Mouse (Mus musculus): ENCODE results near the gene Slc4a11. TPM values are rescaled to one million over a fixed set of nuclear protein-coding genes. Genes with fewer than 3 reads are reported as not detected.
A peak's percentile ranks its signal among the peaks of the same experiment; 100 is the strongest.

Slc4a11 gene
- 2.4 TPM in 2 replicates for polyA plus RNA-seq (2015; fragmentation: Nextera tagmentation; extraction: Ambion mirVana)

DNA sequence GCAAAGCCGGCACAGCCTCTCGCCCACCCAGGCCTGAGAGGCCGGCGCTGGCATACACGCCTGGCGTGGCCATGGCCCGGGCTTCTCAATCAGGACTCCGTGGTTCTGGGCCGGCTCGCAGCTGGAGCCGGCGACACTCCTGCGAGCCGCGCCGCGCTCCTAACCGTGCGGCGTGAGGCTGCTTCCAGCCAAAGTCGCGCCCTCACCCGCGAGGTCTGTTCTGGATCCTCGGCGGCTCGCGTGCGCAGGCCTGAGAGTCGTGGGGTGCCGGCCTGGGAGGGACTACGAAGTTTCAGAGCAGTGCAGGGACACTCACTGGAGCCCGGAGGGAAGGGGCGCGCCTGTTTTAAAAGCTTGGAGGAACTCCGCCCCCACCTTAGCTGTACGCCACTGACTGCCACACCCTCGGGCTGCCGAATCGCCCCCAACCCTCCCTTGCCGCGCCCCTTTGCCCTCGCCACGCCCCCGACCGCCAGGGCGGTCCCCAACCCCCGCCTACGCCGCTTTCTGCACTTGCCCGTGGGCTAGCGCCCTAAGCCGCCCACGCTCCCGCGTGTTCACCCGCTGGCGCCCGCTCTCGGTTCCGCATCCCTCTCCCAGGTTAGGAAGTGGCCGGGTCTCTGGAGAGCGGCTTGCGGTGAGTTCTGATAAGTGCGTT lies at the start of gene Slc4a11:
Gene Slc4a11, minus strand, starts transcription at position 367 of the 658 bp plus-strand sequence.
- peak within 1 kb of the TSS; percentile 56 for H3K9ac ChIP-seq
- no peak within 1 kb of the TSS for H3K27ac ChIP-seq
- WGBS = under 1% methylated on average over 64 of the region's 65 CpGs
- H3K36me3 ChIP-seq = no peaks in the 10 kb centered on the region
- H3K4me3 ChIP-seq (replicated peaks) = peak within 1 kb of the TSS; percentile 66
- peak within 1 kb of the TSS; percentile 100 for H3K4me2 ChIP-seq
- ATAC-seq (replicated peaks; ENCODE audit: low FRiP score) = peak; percentile 64
- H3K4me1 ChIP-seq = peaks cover 19% of the 10 kb centered on the region
- no peaks in the 10 kb centered on the region for H3K9me3 ChIP-seq (replicated peaks)
- peaks cover 54% of the 10 kb centered on the region for H3K27me3 ChIP-seq

DNA sequence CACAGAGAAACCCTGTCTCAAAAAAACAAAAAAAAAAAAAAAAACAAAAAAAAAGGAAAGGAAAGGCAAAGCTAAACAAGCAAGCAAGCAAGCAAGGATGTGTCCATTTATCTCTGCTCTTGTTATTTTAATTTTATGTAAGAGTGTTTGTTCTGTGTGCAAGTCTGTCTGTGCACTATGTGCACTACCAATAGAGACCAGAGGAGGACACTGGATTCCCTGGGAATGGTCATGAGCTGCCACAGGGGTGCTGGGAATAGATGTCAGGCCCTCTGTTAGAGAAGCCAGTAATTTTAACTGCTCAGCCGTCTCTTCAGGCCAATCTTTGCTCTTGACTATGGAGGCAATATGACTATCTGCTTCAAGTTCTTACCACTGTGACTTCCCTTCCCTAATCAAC lies 46.3 kb upstream of the Slc4a11 start:
- Histone ChIP-seq H3K9ac (no peak overlapping the region), H3K27me3 (no peaks in the 10 kb centered on the region), H3K36me3 (peaks cover 96% of the 10 kb centered on the region), H3K27ac (no peak overlapping the region), H3K4me3 (replicated peaks) (no peak overlapping the region), H3K4me2 (no peak overlapping the region), H3K4me1 (no peaks in the 10 kb centered on the region), H3K9me3 (replicated peaks) (no peaks in the 10 kb centered on the region)
- ATAC-seq (replicated peaks; ENCODE audit: low FRiP score) = no peak
- 93% methylated on average over 1 of the region's 1 CpGs for WGBS

GRCm38 (mm10) chr2:130740096-130740495 lies 42.8 kb upstream of the Slc4a11 start:
- Histone ChIP-seq H3K4me3 (replicated peaks) (no peak overlapping the region), H3K4me2 (no peak overlapping the region), H3K27me3 (no peaks in the 10 kb centered on the region), H3K9ac (no peak overlapping the region), H3K9me3 (replicated peaks) (no peaks in the 10 kb centered on the region), H3K27ac (no peak overlapping the region), H3K36me3 (peaks cover 88% of the 10 kb centered on the region), H3K4me1 (no peaks in the 10 kb centered on the region)
- 79% methylated on average over 4 of the region's 4 CpGs for WGBS
- no peak for ATAC-seq (replicated peaks; ENCODE audit: low FRiP score)

DNA sequence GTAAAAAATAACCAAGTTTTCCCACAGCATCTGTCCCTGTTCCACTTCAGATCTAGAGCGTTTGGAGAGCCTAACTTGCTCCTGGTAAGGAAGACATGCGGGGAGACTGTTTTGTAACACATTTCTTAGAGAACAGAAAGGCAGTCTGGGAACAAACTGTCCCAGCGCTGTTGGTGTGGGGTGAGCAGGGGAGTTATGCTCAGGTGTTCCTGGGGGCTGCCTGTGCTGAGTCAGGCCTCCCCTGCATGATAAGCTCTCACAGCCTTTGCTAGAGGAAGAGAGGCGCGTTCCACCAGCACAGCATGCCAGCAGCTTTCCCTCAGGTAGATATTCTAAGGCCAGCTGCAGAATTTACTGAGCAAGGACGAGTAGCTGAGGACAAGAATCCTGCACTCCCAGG lies 40.7 kb upstream of the Slc4a11 start:
- no peak overlapping the region for H3K27ac ChIP-seq
- no peak overlapping the region for H3K4me2 ChIP-seq
- H3K27me3 ChIP-seq = no peaks in the 10 kb centered on the region
- no peaks in the 10 kb centered on the region for H3K4me1 ChIP-seq
- no peak overlapping the region for H3K9ac ChIP-seq
- WGBS = 78% methylated on average over 6 of the region's 6 CpGs
- H3K9me3 ChIP-seq (replicated peaks) = no peaks in the 10 kb centered on the region
- no peak overlapping the region for H3K4me3 ChIP-seq (replicated peaks)
- ATAC-seq (replicated peaks; ENCODE audit: low FRiP score) = no peak
- peaks cover 86% of the 10 kb centered on the region for H3K36me3 ChIP-seq

DNA sequence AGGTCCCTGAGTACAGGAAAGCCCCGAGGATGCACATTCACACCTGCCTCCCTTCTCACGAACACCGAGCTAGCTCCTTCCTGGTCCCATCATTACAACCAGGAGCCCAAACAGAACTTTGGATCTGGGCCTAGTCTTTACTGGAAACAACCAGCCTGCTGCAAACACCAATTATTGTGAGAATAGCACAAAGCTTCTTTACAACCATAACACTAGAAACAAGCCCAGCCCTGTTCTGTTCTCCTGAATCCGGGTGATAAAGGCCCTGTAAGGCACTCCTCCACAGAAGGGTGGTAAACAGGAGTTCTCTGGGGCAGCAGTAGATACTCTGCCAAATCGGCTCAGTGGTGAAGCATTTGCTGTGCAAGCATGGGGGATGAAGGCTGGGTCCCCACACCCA lies 38.0 kb upstream of the Slc4a11 start:
- Histone ChIP-seq H3K9ac (no peak overlapping the region), H3K4me1 (no peaks in the 10 kb centered on the region), H3K36me3 (peaks cover 81% of the 10 kb centered on the region), H3K9me3 (replicated peaks) (no peaks in the 10 kb centered on the region), H3K27ac (no peak overlapping the region), H3K27me3 (no peaks in the 10 kb centered on the region), H3K4me2 (no peak overlapping the region), H3K4me3 (replicated peaks) (no peak overlapping the region)
- 76% methylated on average over 5 of the region's 5 CpGs for WGBS
- ATAC-seq (replicated peaks; ENCODE audit: low FRiP score) = no peak

DNA sequence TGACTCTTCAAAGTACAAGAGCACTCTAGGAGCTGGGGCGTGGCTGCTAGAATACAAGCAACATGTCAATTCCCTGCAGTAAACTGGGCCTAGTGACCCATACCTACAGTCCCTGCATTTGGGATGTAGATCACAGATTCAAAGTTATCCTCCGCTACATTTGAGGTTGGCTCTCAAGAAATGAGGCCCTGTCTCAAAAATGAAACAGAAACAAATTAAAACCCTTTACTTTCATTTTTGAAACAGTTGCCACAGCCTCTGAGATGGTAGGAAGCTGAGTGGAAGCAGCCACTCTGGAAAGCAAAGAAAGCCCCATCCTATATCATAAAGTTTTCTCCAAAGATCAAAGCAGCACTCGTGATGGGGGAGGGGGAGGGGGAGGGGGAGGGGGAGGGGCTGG lies 36.1 kb upstream of the Slc4a11 start:
- H3K4me1 ChIP-seq = no peaks in the 10 kb centered on the region
- peaks cover 81% of the 10 kb centered on the region for H3K36me3 ChIP-seq
- no peak overlapping the region for H3K4me3 ChIP-seq (replicated peaks)
- ATAC-seq (replicated peaks; ENCODE audit: low FRiP score) = no peak
- no peak overlapping the region for H3K27ac ChIP-seq
- 94% methylated on average over 2 of the region's 3 CpGs for WGBS
- no peak overlapping the region for H3K4me2 ChIP-seq
- H3K27me3 ChIP-seq = no peaks in the 10 kb centered on the region
- H3K9ac ChIP-seq = no peak overlapping the region
- no peaks in the 10 kb centered on the region for H3K9me3 ChIP-seq (replicated peaks)

- peaks cover 81% of the 10 kb centered on the region for H3K36me3 ChIP-seq
- H3K4me3 ChIP-seq (replicated peaks) = no peak overlapping the region
- H3K27me3 ChIP-seq = no peaks in the 10 kb centered on the region
- H3K27ac ChIP-seq = no peak overlapping the region
- no peaks in the 10 kb centered on the region for H3K9me3 ChIP-seq (replicated peaks)
- no peak overlapping the region for H3K4me2 ChIP-seq
- no peaks in the 10 kb centered on the region for H3K4me1 ChIP-seq
- H3K9ac ChIP-seq = no peak overlapping the region
- WGBS = 40% methylated on average over 5 of the region's 5 CpGs
- 0 out of 2 replicates have a peak, but pooled peaks have one; percentile 15 for ATAC-seq (replicated peaks; ENCODE audit: low FRiP score)
Observed at GRCm38 (mm10) chr2:130731855-130732254, 34.5 kb upstream of the Slc4a11 start.

DNA sequence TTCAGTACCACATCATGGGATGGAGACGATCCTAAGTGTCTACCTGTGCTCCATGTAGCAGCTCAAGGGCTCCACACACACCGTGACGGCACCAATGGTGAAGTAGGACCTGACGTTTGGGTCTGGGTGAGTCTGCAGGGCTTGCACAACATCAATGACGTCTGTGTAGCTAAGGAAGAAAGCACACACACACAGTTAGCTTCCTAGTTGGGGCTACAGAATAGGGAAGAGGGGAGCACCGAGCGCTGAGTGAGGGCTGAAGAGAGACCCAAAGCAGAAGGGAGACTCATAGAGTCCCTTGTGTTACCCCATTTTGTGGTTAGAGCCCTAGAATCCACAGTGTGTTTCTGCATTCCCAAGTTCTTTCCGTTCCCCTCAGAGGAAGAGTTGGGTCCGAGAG lies 33.4 kb upstream of the Slc4a11 start:
- Histone ChIP-seq H3K36me3 (peaks cover 84% of the 10 kb centered on the region), H3K9me3 (replicated peaks) (no peaks in the 10 kb centered on the region), H3K4me3 (replicated peaks) (no peak overlapping the region), H3K4me1 (no peaks in the 10 kb centered on the region), H3K4me2 (no peak overlapping the region), H3K9ac (no peak overlapping the region), H3K27me3 (no peaks in the 10 kb centered on the region), H3K27ac (no peak overlapping the region)
- 0 out of 2 replicates have a peak, but pooled peaks have one; percentile 17 for ATAC-seq (replicated peaks; ENCODE audit: low FRiP score)
- 83% methylated on average over 9 of the region's 9 CpGs for WGBS

DNA sequence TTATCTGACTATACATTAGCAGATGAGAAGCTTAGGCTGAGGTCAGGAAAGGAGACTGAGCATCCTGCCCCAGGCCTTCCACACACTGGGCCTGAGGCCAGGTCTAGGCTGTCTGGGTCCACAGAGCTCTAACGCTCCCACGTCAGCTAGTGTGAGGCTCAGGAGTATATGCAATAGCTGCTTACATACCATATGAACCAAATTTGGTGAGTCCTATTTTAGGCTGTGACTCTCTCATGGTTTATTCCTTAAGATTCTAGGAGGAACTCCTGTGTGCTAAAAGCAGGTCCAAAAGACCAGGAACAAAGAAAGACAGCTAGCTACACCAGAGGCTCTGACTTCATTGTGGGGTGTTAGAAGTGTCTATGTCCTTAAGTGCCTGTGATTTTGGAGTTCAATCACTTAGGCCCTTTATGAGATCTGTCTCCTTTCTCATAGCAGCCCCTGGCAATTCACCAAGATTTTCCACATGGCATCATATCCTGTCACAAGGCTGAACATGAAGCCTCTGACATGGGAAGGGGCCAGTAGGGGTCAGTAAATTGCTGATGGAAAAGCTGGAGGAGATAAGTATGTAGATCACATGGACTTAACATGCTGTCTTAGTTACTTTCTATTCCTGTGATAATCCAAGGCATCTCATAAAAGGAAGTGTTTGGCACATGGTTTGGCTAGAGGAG lies 31.7 kb upstream of the Slc4a11 start:
- Histone ChIP-seq H3K9ac (no peak overlapping the region), H3K27me3 (no peaks in the 10 kb centered on the region), H3K36me3 (peaks cover 89% of the 10 kb centered on the region), H3K4me2 (no peak overlapping the region), H3K27ac (no peak overlapping the region), H3K9me3 (replicated peaks) (no peaks in the 10 kb centered on the region), H3K4me3 (replicated peaks) (no peak overlapping the region), H3K4me1 (no peaks in the 10 kb centered on the region)
- no peak for ATAC-seq (replicated peaks; ENCODE audit: low FRiP score)
- 94% methylated on average over 2 of the region's 2 CpGs for whole genome bisulfite sequencing

DNA sequence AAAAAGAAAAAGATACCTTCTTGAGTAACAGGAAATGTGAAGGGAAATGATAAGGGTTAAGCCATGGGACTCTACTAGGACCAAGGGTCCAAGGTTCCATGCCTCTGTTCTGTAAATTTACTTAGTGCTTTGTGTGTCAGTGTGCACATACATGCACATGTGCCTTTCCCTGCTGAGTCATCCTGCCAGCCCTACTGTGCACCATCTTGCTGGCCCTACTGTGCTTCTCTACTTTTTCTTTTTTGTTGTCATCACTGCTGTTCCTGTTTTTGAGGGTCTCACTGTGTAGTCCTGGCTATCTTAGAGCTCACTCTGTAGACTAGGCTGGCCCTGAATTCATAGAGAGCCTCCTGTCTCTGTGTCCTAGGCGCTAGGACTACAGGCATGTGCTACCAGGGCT lies 30.4 kb upstream of the Slc4a11 start:
- H3K27ac ChIP-seq = no peak overlapping the region
- H3K4me3 ChIP-seq (replicated peaks) = no peak overlapping the region
- H3K9me3 ChIP-seq (replicated peaks) = no peaks in the 10 kb centered on the region
- no peak overlapping the region for H3K4me2 ChIP-seq
- H3K27me3 ChIP-seq = no peaks in the 10 kb centered on the region
- WGBS = 92% methylated on average over 1 of the region's 1 CpGs
- no peaks in the 10 kb centered on the region for H3K4me1 ChIP-seq
- ATAC-seq (replicated peaks; ENCODE audit: low FRiP score) = no peak
- peaks cover 91% of the 10 kb centered on the region for H3K36me3 ChIP-seq
- H3K9ac ChIP-seq = no peak overlapping the region

DNA sequence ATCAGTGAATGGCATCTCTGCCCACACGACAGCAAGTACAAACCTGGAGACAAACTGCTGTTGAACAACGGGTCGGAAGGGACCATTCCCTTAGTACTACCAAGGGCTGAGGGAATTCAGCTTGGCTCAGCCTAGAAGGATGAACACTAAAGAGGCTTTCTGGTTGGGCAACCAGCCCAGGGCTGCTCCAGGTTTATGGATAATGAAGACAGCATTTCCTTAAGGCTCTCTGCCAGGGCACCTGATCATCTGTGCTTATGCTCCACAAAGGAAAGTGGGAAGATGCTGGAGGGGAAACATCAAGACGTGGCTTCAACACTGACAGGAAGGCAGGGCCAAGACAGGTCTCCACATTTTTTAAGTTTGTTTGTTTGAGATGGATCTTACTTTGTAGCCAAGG lies 27.1 kb upstream of the Slc4a11 start:
- H3K4me3 ChIP-seq (replicated peaks) = no peak overlapping the region
- no peaks in the 10 kb centered on the region for H3K27me3 ChIP-seq
- H3K27ac ChIP-seq = no peak overlapping the region
- no peak overlapping the region for H3K4me2 ChIP-seq
- 91% methylated on average over 4 of the region's 4 CpGs for WGBS
- H3K4me1 ChIP-seq = no peaks in the 10 kb centered on the region
- no peaks in the 10 kb centered on the region for H3K9me3 ChIP-seq (replicated peaks)
- no peak for ATAC-seq (replicated peaks; ENCODE audit: low FRiP score)
- no peak overlapping the region for H3K9ac ChIP-seq
- H3K36me3 ChIP-seq = peaks cover 89% of the 10 kb centered on the region

GRCm38 (mm10) chr2:130717951-130718350 lies 20.6 kb upstream of the Slc4a11 start:
- 74% methylated on average over 6 of the region's 6 CpGs for WGBS
- no peaks in the 10 kb centered on the region for H3K4me1 ChIP-seq
- H3K4me2 ChIP-seq = no peak overlapping the region

More at GRCm38 (mm10) chr2:130717951-130718350, 20.6 kb upstream of the Slc4a11 start:
- H3K9ac ChIP-seq = no peak overlapping the region
- H3K27me3 ChIP-seq = no peaks in the 10 kb centered on the region
- no peak overlapping the region for H3K27ac ChIP-seq
- no peak overlapping the region for H3K4me3 ChIP-seq (replicated peaks)
- no peaks in the 10 kb centered on the region for H3K9me3 ChIP-seq (replicated peaks)
- H3K36me3 ChIP-seq = peaks cover 72% of the 10 kb centered on the region
- ATAC-seq (replicated peaks; ENCODE audit: low FRiP score) = no peak

Measured in kidney, embryonic 15.5 days (tissue).